Mouse (Mus musculus): Measurements from ENCODE around the gene BC053393. TPM values are rescaled to one million over a fixed set of nuclear protein-coding genes. Genes with fewer than 3 reads are reported as not detected.
"Not testable (repeated sequence)": the region's sequence is repeated elsewhere in the genome, so short reads cannot be mapped to it uniquely, and the experiment has no call there.

Gene BC053393
- not detected for polyA plus RNA-seq (2017; shearing (Covaris generic))

DNA sequence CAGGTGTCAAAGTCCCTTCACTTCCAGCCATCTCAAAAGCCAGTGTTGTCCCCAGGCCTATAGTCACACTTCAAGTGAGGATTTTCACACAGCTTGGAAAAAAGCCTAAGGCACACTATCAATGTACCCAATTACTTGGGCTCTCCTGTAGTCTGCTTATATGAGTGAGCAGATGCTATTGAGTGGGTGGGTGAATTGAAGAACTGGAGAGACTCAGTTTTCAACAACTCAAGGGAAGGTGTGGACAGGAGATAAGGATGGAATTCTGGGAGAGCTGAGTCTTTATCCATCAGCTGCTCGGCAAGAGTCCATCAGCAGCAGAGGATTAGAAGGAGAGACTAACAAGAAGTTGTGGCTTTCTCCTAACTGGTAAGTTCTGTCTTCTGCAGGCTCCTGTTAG, at the start of gene BC053393:
TSS of gene BC053393 (plus strand) at position 210 of the 400 bp plus-strand sequence.
- ATAC-seq = no peak

DNA sequence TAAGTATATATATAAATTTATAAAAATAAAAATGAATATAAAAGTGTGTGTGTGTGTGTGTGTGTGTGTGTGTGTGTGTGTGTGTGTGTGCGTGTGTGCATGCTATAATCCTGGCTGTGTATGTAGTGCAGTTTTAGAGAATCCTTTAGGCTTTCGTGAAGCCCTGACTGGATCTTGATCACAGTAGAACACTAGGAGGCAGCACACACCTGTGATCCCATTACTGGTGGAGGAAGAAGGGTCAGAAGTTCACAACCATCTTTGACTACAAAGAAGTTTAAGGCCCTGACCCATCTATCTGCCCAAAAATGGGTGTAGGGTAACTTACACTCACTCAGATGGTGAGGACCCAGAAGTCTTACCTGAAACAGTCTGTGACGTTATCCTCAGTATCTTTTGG, 48.6 kb upstream of the BC053393 start:
- ATAC-seq = no peak

DNA sequence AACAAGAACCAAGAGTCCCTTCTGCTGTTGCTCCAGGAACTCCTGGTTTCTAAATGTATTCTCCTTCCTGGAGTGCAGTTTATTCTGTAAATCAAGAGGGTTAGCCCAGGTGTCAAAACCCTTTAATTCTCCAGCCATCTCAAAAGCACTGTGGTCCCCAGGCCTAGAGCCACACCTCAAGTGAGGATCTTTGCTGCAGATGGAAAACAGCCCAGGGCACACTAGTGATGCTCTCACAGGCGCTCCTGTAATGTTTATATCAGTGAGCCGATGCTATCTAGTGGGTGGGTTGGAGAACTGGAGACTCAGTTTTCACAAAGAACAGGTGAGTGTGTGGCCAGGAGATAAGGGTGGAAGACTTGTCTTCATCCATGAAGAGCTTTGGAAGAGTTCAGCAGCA, 47.4 kb upstream of the BC053393 start, which contains the start of gene Gm12169:
TSS of gene Gm12169 (plus strand) at position 301 of the 400 bp plus-strand sequence.
- no peak for ATAC-seq

DNA sequence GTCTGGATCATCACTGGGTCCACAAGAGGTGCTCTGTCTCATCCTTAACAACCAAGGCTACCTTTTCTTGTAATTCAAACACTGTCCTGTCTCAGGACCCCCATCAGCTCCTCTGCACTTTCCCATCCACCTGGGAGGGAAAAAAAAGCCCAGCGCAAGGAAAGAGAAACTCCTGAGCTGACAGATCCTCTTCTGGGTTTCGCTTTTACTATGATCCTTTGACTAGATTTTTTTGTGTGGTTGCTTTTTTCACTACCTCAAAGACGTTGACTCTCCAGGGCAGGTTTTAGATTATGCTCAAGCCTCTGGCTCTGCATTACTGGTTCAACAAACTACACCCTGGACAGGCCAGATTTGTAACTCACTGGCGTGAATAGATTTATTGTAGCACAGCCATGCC, 41.2 kb upstream of the BC053393 start:
- ATAC-seq = no peak

DNA sequence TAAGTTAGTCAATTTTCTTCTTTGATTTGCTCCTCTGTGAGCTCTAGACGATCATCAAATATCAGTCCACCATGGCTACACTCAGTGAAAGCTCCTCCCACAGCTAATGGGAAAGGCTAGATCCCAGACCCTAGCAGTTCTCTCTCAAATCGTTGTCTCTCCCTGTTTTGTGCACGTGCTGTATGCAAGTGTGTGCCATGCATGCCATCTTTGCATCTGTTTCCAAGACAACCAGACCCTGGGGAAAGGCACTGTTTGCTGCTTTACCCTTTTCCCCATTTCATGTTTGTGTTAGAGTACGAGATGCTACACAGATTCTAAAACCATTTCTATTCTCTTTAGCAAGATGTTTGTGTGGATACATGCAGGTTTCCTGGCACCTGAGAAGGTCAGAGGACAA, 34.4 kb upstream of the BC053393 start:
- ATAC-seq = no peak

DNA sequence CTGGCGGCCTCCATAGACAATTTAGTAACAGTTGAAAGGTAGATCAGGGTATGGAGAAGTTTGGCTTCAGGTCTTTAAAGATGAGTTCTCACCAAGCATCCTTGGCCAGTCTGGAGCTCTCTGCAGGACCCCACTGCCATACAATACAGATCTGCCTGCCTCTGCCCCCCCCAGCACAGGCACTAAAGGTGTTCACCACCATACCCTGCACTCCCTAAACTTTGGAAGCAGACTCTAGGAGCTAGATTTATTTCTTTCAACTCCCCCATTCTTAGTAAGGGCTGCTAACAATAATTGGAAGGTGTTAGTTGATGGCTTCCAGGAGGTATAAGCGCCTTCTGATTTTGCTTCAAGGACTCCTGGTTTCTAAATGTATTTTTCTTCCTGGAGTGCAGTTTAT, 27.8 kb upstream of the BC053393 start:
- ATAC-seq = no peak

DNA sequence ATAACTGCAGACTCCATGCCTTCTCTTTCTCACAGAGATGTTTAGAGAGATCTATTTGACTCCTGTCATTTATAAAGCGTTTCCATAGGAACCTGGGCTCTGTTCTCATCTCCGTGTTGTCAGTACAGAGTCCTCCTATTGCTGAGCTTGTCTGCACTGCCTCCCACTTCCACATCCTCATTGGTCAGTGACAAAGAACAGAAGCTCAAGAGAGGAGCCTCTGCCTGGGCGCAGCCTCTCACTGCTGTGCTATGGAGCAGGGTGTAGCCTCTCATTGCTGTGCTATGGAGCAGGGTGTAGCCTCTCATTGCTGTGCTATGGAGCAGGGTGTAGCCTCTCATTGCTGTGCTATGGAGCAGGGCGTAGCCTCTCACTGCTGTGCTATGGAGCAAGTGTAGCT, 21.6 kb upstream of the BC053393 start:
- ATAC-seq = no peak

DNA sequence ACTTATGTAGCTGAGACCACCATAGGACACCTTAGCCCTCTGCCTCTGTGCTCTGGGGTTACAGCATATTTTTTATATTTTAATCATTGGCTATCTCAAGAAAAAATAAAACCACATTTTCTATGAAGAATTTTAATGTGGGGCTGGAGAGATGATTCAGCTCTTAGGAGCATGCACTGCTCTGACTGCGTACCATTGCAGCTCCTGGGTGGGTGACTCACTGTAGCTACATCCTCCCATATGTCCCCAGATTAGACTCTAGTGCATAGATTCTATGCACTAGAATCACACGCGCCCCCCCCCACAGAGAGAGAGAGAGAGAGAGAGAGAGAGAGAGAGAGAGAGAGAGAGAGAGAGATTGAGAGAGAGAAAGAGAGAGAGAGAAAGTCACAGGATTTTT, 18.6 kb upstream of the BC053393 start:
- ATAC-seq = no peak

DNA sequence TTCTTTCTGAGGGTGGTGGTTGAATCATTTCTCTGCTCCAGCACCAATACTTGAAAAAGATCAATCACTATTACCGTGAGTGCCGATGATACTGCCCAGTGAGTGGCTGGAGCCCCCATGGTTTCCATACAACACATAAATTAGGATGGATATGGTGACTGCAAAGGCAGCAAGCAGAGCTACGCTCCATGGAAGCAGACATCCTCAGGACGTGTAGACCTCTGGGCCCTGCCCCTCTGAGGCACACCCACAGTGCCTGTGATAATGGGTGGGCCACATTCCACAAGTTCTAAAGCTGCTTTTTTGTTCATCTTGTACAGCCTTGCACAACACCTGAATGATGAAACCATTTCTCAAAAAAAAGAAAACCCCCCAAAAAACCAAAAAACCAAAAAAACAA, 10.2 kb upstream of the BC053393 start:
- ATAC-seq = no peak

DNA sequence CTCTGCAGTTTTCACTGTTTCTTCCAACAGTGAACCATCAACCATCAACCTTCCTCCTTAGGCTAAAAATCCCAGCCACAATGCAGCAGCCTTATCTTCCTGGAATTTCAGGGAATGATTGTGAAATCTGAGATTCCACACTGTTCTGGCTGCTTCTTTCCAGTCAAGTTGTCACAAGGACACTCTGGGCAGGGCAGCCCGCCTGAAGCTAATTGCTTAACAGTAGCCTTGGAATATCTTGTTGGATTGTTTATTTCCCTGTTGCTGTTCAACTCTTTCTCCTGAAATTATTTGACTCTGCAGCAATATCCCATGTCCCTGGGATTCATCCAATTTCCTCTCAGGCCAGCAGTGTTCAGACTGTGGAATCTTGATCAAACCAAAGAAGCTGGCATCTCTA, 6.7 kb upstream of the BC053393 start:
- no peak for ATAC-seq

DNA sequence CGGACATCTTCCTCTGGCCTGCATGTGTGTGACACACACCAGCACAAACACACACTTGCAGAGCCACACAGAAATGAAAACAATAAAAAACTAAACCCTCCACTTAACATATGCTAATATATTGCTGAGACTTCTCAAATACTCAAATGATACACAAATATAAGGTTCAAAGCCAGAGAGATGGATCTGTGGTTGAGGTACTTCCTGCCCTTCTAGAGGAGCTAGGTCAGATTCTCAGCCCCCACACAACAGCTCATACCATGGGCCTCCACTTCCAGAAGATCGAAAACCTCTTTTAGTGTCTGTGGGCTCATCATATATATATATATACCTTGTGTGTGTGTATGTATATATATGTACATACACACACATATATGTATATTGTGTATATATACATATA, 5.4 kb upstream of the BC053393 start:
- ATAC-seq = peak; percentile 77

DNA sequence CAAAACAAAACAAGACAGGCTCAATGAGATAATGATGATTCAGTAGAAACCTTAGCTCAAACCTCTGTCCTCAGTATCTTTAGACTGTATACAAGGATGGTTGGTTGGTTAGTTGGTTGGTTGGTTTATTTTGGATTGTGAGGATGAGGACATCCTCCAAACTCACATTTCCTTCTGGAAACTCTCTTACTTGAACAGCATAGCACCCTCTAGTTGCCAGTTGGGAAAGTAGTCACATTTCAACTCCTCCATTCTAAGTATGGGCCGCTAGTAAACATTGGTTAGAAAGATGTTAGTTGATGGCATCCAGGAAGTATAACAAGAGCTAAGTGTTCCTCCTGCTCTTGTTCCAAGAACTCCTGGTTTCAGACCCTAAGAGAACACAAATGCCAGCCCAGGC, 2.2 kb upstream of the BC053393 start:
- ATAC-seq = no peak

DNA sequence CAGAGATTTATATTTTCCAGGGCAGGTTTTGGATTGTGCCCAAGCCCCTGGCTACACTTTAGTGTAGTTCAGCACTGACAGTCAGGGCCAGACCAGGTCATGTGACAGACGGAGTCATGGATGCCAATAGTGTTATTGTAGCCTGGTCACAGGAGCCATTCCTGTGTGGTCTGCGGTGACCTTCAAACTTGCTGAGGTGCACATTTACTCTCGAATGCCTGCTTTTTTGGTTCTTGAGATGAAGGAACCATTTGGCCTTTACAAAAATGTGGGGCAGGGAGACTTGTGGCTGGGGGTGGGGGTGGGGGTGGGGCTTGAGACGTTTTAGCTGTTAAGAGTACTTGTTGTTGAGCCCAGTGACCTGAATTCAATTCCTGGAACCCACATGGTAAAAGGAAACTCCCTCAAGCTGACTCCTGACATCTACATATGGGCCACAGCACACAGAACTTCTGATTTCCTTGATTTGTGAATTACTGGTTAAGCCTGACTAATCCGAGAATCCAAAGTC, 7.5 kb downstream of the BC053393 start:
- ATAC-seq = peak; percentile 56

DNA sequence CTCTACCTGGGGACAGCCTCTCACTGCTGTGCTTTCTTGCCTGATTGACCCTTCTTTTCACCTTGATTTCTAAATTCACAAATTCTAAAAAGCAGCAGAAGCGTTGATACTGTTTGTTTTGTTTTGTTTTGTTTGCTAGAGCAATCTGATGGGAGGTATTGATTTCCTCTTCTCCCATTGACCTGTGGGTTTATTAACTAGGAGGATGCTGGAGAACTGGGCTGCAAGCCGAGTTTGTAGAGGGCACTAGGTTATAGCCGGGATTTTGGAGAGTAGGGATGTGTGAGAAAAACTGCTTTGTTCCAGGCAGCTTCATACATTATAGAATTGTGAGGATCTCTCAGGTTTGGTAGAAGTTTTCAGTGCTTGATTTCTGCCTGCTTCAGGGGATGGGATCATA, 9.1 kb downstream of the BC053393 start:
- ATAC-seq = no peak

DNA sequence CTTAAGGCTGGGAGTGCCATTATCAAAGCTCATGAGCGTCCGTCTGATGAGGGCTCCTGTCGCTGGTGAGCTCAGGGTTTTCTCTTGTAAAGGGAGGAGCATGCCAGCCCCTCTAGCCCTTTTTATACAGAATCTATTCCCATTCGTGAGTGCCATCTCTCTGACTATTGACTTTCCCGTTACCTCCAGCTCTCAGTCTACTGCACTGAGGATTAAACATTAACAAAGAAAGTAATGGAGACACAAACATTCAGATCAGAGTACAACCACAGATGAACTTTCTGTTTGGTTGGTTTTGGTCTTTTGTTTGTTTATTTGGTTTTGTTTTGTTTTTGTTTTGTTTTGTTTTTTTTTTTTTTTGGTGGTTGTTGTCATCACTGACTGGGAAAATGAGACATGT, 11.4 kb downstream of the BC053393 start:
- ATAC-seq = no peak

DNA sequence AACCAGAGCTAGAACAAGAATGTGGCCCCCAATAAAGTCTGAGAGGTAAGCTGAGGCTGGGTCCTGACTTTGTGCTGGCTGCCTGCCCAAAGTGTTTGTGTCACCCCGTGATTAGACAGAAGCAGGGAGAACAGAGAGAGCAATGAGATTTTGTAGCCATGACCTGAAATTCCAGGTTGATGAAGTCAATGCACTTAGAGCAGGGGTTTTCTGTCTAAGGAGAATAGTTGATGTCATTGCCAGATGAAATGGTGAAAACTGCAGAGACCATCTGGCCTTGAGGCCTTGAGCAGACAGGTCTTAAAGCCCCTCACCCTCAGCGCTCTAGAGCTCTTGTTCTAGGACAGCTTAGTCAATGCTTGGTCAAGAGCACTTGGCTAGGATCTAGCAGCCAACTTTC, 21.1 kb downstream of the BC053393 start:
- no peak for ATAC-seq

DNA sequence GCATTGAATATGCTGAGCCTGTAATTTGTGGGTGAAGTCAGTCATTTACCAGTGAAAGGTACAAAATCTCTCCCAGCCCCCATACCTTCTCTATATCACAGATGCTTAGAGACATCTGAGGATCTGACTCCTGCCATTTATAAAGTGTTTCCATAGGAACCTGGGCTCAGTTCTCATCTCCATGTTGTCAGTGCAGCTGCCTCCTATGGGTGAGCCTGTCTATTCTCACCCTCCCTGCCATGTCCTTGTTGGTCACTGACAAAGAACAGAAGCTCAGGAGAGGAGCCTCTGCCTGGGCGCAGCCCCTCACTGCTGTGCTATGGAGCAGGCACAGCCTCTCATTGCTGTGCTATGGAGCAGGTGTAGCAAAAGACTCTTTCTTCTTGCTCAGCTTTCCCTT, 48.6 kb downstream of the BC053393 start:
- no peak for ATAC-seq

DNA sequence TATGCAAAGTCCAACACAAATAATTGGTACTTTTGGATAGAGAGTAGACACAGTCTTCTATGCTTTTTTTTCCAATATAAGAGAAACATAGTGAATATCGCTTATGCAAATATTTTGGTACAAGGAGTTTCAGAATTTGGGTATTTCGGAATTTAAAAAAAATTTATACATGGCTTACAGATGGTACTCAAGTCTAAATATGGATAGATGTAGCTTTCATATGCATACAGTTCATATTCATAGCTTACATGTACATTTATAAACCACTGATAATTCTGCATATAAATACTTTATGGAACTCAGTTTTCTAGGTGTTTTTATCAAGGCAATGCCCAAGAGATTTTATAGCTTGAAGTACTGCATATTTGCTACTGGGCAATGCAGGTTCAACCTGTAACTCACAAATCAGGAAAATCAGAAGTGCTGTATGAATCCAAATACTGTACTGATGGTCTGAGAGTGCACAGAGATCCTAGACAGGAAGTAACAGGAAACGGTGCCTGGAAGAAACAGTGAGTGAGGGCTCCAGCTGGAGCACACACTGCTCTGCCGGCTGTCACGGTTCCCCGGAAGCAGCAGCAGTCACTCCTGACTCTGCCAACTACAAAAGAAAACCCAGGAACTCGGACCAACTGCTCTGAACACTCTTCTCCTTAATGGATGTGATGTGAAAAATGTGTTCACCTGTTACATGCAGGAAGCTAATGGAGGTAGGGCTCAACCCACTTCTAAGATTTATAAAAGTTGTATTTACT, 49.3 kb downstream of the BC053393 start:
- no peak for ATAC-seq

DNA sequence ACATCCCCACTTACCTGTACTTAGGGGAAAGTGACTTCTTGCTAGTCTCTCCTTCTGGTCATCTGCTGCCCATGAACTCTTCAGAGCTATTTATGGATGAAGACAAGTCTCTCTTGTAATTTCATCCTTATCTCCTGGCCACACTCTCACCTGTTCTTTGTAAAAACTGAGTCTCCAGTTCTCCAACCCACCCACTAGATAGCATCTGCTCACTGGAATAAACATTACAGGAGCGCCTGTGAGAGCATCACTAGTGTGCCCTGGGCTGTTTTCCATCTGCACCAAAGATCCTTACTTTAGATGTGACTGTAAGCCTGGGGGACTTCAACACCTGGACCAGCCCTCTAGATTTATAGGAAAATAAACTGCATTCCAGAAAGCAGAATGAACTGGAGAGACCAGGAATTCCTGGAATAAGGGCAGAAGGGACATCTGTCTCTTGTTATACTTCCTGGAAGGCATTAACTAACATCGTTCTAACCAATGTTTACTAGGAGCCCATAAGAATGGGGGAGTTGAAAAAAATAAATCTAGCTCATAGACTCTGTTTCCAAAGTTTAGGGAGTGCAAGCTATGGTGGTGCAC, 58.0 kb downstream of the BC053393 start, which contains the start of gene Dppa1:
TSS of gene Dppa1 (minus strand) at position 51 of the 585 bp plus-strand sequence.
- ATAC-seq = no peak

DNA sequence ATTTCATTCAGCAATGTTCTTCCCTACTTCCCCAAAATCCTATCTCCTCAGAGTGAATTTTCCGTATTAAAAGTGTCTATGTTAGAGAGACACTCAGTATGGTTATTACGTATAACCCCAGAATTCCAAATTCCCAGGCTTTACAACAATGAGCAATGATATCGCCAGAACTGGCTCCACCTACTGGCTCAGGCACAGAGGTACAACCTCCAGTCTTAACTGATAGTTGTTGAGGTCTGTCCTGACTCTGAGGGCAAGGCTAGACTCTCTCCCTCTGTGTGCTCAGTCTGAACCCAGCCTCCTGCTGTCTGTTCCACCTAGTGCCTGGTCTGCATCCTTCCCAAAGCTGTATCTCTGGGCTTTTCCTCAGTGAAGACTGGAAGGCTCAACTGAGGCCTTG, 60.3 kb downstream of the BC053393 start:
- peak; percentile 57 for ATAC-seq

DNA sequence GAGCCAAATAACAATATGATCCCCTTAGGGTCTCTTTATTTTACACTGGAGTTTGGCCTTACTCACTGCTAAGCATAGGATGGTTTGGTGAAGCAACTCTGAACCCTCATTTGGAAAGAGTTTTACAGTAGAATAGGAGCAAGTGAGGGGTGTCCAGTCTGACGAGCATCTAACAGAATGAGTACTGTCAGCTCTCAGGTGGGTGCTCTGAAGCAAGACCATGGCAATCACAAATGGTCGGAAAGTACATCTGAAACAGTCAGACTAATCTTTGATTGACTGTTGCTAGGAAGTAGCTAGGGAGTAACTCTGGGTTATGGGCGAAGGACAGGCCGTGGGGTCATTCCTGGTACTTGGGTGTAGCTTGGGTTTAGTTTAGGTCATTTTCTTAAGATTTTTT, 64.2 kb downstream of the BC053393 start:
- not testable (repeated sequence) for ATAC-seq

DNA sequence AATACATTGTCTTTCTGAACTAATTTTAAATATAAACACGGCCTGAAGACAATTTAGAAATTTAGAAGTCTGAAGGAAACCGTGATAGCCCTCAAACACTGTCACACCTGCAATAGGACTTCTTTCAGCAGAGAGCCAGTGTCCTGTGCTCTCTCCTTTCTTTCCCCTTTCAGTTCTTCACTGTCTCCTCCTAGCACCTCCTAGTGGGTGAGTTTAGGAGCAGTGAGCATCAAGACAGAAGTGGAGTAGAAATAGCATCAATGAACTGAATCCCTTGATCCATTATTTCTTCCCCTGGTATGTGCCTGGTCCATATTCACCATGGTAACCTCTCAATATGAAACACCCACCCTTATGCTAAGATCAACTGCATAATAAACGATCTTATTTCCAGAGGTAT, 65.2 kb downstream of the BC053393 start:
- ATAC-seq = no peak

Data from CD4-positive, CD25-positive, alpha-beta regulatory T cell, adult 4 months (primary cell).